Mouse (Mus musculus): ENCODE data around the gene Zdhhc12. TPM values are rescaled to one million over a fixed set of nuclear protein-coding genes. Genes with fewer than 3 reads are reported as not detected.

Gene Zdhhc12
- polyA plus RNA-seq, 1 experiment from 2014 or later: 28.0 TPM

GRCm38 (mm10) chr2:30108260-30108659 lies 14.8 kb upstream of the Zdhhc12 start:
- WGBS: 85% methylated on average over 4 of the region's 4 CpGs
- ATAC-seq (ENCODE audit: low FRiP score) (no peak), DNase-seq (ENCODE audit: low spot score, missing footprints) (no peak)
- Histone ChIP-seq H3K36me3 (ENCODE audit: control insufficient read depth, insufficient read depth, low read length) (peaks cover 11% of the 10 kb centered on the region), H3K4me2 (no peak overlapping the region), H3K27ac (ENCODE audit: low read depth, low read length) (no peak overlapping the region), H3K4me1 (ENCODE audit: control insufficient read depth, insufficient read depth, low read length) (no peaks in the 10 kb centered on the region), H3K9ac (ENCODE audit: low read length) (no peak overlapping the region), H3K4me3 (ENCODE audit: low read depth, low read length) (no peak overlapping the region), H3K9me3 (ENCODE audit: control insufficient read depth, low read length) (no peaks in the 10 kb centered on the region), H3K27me3 (ENCODE audit: control insufficient read depth, insufficient read depth, low read length) (no peaks in the 10 kb centered on the region)

- WGBS: 91% methylated on average over 5 of the region's 5 CpGs
- Histone ChIP-seq H3K9ac (ENCODE audit: low read length) (no peak overlapping the region), H3K36me3 (ENCODE audit: control insufficient read depth, insufficient read depth, low read length) (peaks cover 12% of the 10 kb centered on the region)
Measured at GRCm38 (mm10) chr2:30107646-30108045, 14.2 kb upstream of the Zdhhc12 start.

GRCm38 (mm10) chr2:30106364-30106763 lies 12.9 kb upstream of the Zdhhc12 start:
- H3K9ac ChIP-seq (ENCODE audit: low read length): no peak overlapping the region
- H3K4me2 ChIP-seq: no peak overlapping the region
- peaks cover 13% of the 10 kb centered on the region for H3K36me3 ChIP-seq (ENCODE audit: control insufficient read depth, insufficient read depth, low read length)
- ATAC-seq (ENCODE audit: low FRiP score): no peak
- H3K27me3 ChIP-seq (ENCODE audit: control insufficient read depth, insufficient read depth, low read length): no peaks in the 10 kb centered on the region
- H3K9me3 ChIP-seq (ENCODE audit: control insufficient read depth, low read length): no peaks in the 10 kb centered on the region
- peak; percentile 92 for DNase-seq (ENCODE audit: low spot score, missing footprints)
- no peak overlapping the region for H3K4me3 ChIP-seq (ENCODE audit: low read depth, low read length)
- no peaks in the 10 kb centered on the region for H3K4me1 ChIP-seq (ENCODE audit: control insufficient read depth, insufficient read depth, low read length)
- H3K27ac ChIP-seq (ENCODE audit: low read depth, low read length): no peak overlapping the region

More at GRCm38 (mm10) chr2:30107646-30108045, 14.2 kb upstream of the Zdhhc12 start:
- no peaks in the 10 kb centered on the region for H3K9me3 ChIP-seq (ENCODE audit: control insufficient read depth, low read length)
- ATAC-seq (ENCODE audit: low FRiP score): no peak
- no peak overlapping the region for H3K27ac ChIP-seq (ENCODE audit: low read depth, low read length)
- no peak overlapping the region for H3K4me2 ChIP-seq
- H3K4me3 ChIP-seq (ENCODE audit: low read depth, low read length): no peak overlapping the region
- no peak for DNase-seq (ENCODE audit: low spot score, missing footprints)
- H3K4me1 ChIP-seq (ENCODE audit: control insufficient read depth, insufficient read depth, low read length): no peaks in the 10 kb centered on the region
- H3K27me3 ChIP-seq (ENCODE audit: control insufficient read depth, insufficient read depth, low read length): no peaks in the 10 kb centered on the region

GRCm38 (mm10) chr2:30100214-30100613 lies 6.8 kb upstream of the Zdhhc12 start:
- Histone ChIP-seq H3K4me2 (no peak overlapping the region), H3K27me3 (ENCODE audit: control insufficient read depth, insufficient read depth, low read length) (no peaks in the 10 kb centered on the region), H3K9me3 (ENCODE audit: control insufficient read depth, low read length) (no peaks in the 10 kb centered on the region), H3K4me1 (ENCODE audit: control insufficient read depth, insufficient read depth, low read length) (no peaks in the 10 kb centered on the region), H3K4me3 (ENCODE audit: low read depth, low read length) (no peak overlapping the region), H3K27ac (ENCODE audit: low read depth, low read length) (no peak overlapping the region), H3K9ac (ENCODE audit: low read length) (no peak overlapping the region), H3K36me3 (ENCODE audit: control insufficient read depth, insufficient read depth, low read length) (peaks cover 6% of the 10 kb centered on the region; the same call in 1 of the 2 replicates)
- DNase-seq (ENCODE audit: low spot score, missing footprints) (no peak), ATAC-seq (ENCODE audit: low FRiP score) (no peak)
- WGBS: 79% methylated on average over 4 of the region's 4 CpGs

GRCm38 (mm10) chr2:30095882-30096527 lies 2.6 kb upstream of the Zdhhc12 start:
- H3K27ac ChIP-seq (ENCODE audit: low read depth, low read length): no peak overlapping the region
- ATAC-seq (ENCODE audit: low FRiP score) (no peak), DNase-seq (ENCODE audit: low spot score, missing footprints) (no peak)
- 79% methylated on average over 2 of the region's 2 CpGs for WGBS
- no peaks in the 10 kb centered on the region for H3K36me3 ChIP-seq (ENCODE audit: control insufficient read depth, insufficient read depth, low read length)
- H3K4me1 ChIP-seq (ENCODE audit: control insufficient read depth, insufficient read depth, low read length): peaks cover 9% of the 10 kb centered on the region
- H3K9ac ChIP-seq (ENCODE audit: low read length): no peak overlapping the region
- H3K4me3 ChIP-seq (ENCODE audit: low read depth, low read length): no peak overlapping the region
- H3K27me3 ChIP-seq (ENCODE audit: control insufficient read depth, insufficient read depth, low read length): no peaks in the 10 kb centered on the region
- no peak overlapping the region for H3K4me2 ChIP-seq
- no peaks in the 10 kb centered on the region for H3K9me3 ChIP-seq (ENCODE audit: control insufficient read depth, low read length)

- Histone ChIP-seq H3K4me1 (ENCODE audit: control insufficient read depth, insufficient read depth, low read length) (peaks cover 9% of the 10 kb centered on the region), H3K9me3 (ENCODE audit: control insufficient read depth, low read length) (no peaks in the 10 kb centered on the region), H3K27me3 (ENCODE audit: control insufficient read depth, insufficient read depth, low read length) (no peaks in the 10 kb centered on the region), H3K27ac (ENCODE audit: low read depth, low read length) (no peak overlapping the region), H3K4me3 (ENCODE audit: low read depth, low read length) (peak overlapping the region; percentile 61), H3K9ac (ENCODE audit: low read length) (peak overlapping the region; percentile 64), H3K36me3 (ENCODE audit: control insufficient read depth, insufficient read depth, low read length) (no peaks in the 10 kb centered on the region), H3K4me2 (peak overlapping the region; percentile 67)
- DNase-seq (ENCODE audit: low spot score, missing footprints) (no peak), ATAC-seq (ENCODE audit: low FRiP score) (no peak)
- 4% methylated on average over 13 of the region's 13 CpGs for WGBS
Measured at GRCm38 (mm10) chr2:30094208-30094588, 750 bp upstream of the Zdhhc12 start.

GRCm38 (mm10) chr2:30092280-30092918 lies 1.0 kb downstream of the Zdhhc12 start:
- DNase-seq (ENCODE audit: low spot score, missing footprints) (peak; percentile 87), ATAC-seq (ENCODE audit: low FRiP score) (no peak)
- 48% methylated on average over 6 of the region's 6 CpGs for WGBS
- H3K9ac ChIP-seq (ENCODE audit: low read length): no peak overlapping the region
- H3K27ac ChIP-seq (ENCODE audit: low read depth, low read length): no peak overlapping the region
- peak overlapping the region; percentile 61; the same call in 1 of the 2 replicates for H3K4me3 ChIP-seq (ENCODE audit: low read depth, low read length)
- H3K27me3 ChIP-seq (ENCODE audit: control insufficient read depth, insufficient read depth, low read length): no peaks in the 10 kb centered on the region
- H3K4me2 ChIP-seq: peak overlapping the region; percentile 67; the same call in 1 of the 2 replicates
- no peaks in the 10 kb centered on the region for H3K36me3 ChIP-seq (ENCODE audit: control insufficient read depth, insufficient read depth, low read length)
- no peaks in the 10 kb centered on the region for H3K9me3 ChIP-seq (ENCODE audit: control insufficient read depth, low read length)
- H3K4me1 ChIP-seq (ENCODE audit: control insufficient read depth, insufficient read depth, low read length): peaks cover 9% of the 10 kb centered on the region

- no peak overlapping the region for H3K4me3 ChIP-seq (ENCODE audit: low read depth, low read length)
Measured at GRCm38 (mm10) chr2:30091521-30091920, 1.9 kb downstream of the Zdhhc12 start.

GRCm38 (mm10) chr2:30087310-30087709 lies 6.1 kb downstream of the Zdhhc12 start:
- H3K4me1 ChIP-seq (ENCODE audit: control insufficient read depth, insufficient read depth, low read length): peaks cover 4% of the 10 kb centered on the region
- H3K27ac ChIP-seq (ENCODE audit: low read depth, low read length): no peak overlapping the region
- H3K4me2 ChIP-seq: no peak overlapping the region
- H3K36me3 ChIP-seq (ENCODE audit: control insufficient read depth, insufficient read depth, low read length): no peaks in the 10 kb centered on the region
- ATAC-seq (ENCODE audit: low FRiP score) (no peak), DNase-seq (ENCODE audit: low spot score, missing footprints) (no peak)
- H3K27me3 ChIP-seq (ENCODE audit: control insufficient read depth, insufficient read depth, low read length): no peaks in the 10 kb centered on the region
- 94% methylated on average over 4 of the region's 4 CpGs for WGBS
- H3K9me3 ChIP-seq (ENCODE audit: control insufficient read depth, low read length): no peaks in the 10 kb centered on the region
- H3K9ac ChIP-seq (ENCODE audit: low read length): no peak overlapping the region
- H3K4me3 ChIP-seq (ENCODE audit: low read depth, low read length): no peak overlapping the region

More at GRCm38 (mm10) chr2:30091521-30091920, 1.9 kb downstream of the Zdhhc12 start:
- Histone ChIP-seq H3K9ac (ENCODE audit: low read length) (no peak overlapping the region), H3K4me2 (no peak overlapping the region), H3K27ac (ENCODE audit: low read depth, low read length) (no peak overlapping the region), H3K36me3 (ENCODE audit: control insufficient read depth, insufficient read depth, low read length) (no peaks in the 10 kb centered on the region), H3K27me3 (ENCODE audit: control insufficient read depth, insufficient read depth, low read length) (no peaks in the 10 kb centered on the region), H3K4me1 (ENCODE audit: control insufficient read depth, insufficient read depth, low read length) (peaks cover 9% of the 10 kb centered on the region), H3K9me3 (ENCODE audit: control insufficient read depth, low read length) (no peaks in the 10 kb centered on the region)
- DNase-seq (ENCODE audit: low spot score, missing footprints): no peak
- ATAC-seq (ENCODE audit: low FRiP score): no peak
- 95% methylated on average over 12 of the region's 12 CpGs for WGBS

All from midbrain, embryonic 11.5 days (tissue).